Mouse (Mus musculus) heart, adult 2 months (tissue): ENCODE data around the gene Inpp5d. TPM values are rescaled to one million over a fixed set of nuclear protein-coding genes. Genes with fewer than 3 reads are reported as not detected.
A peak's percentile ranks its signal among the peaks of the same experiment; 100 is the strongest.

Experiments
- DNase-seq, 2 experiments: peaks; one replicate each; pipeline ENCODE4 v3.0.0; 2021
- H3K27ac ChIP-seq: fragments of 200-600 bp; 2 replicates; pipeline ENCODE4 v1.8.1; 2022
- H3K27me3 ChIP-seq: fragments of 200-500 bp; 2 replicates; pipeline ENCODE4 v1.6.1; 2012; ENCODE audit warnings: mild to moderate bottlenecking, low read length, inconsistent platforms, mixed read lengths; ENCODE audit not compliant: control insufficient read depth, insufficient read depth
- H3K36me3 ChIP-seq: fragments of 200-500 bp; 2 replicates; pipeline ENCODE4 v1.6.1; 2012; ENCODE audit warnings: low read length, inconsistent platforms; ENCODE audit not compliant: control insufficient read depth, insufficient read depth
- H3K4me1 ChIP-seq: fragments of 200-500 bp; 2 replicates; pipeline ENCODE4 v1.6.1; 2011; ENCODE audit warnings: low read length; ENCODE audit not compliant: control insufficient read depth, insufficient read depth
- H3K4me3 ChIP-seq: fragments of 200-600 bp; 2 replicates; pipeline ENCODE4 v1.8.1; 2022
- H3K79me2 ChIP-seq: fragments of 200-500 bp; replicated peaks from 2 replicates; pipeline ENCODE4 v1.6.1; 2012; ENCODE audit warnings: mild to moderate bottlenecking, inconsistent platforms, low read length, moderate library complexity, mixed read lengths; ENCODE audit not compliant: control insufficient read depth, insufficient read depth
- H3K9ac ChIP-seq: fragments of 200-500 bp; 2 replicates; pipeline ENCODE4 v1.6.1; 2012; ENCODE audit warnings: low read depth, mild to moderate bottlenecking, control low read depth, inconsistent platforms, low read length, mixed read lengths
- CTCF ChIP-seq: fragments of 200-600 bp; IDR thresholded peaks from 2 replicates; pipeline ENCODE4 v1.8.1; 2022; ENCODE audit warnings: antibody characterized with exemption, mild to moderate bottlenecking, moderate library complexity
- EP300 ChIP-seq: fragments of 200-500 bp; IDR thresholded peaks from 2 replicates; pipeline ENCODE4 v1.6.1; 2011; ENCODE audit warnings: low read depth, low read length, control low read depth; ENCODE audit not compliant: insufficient read depth
- POLR2A ChIP-seq: fragments of 200-500 bp; IDR thresholded peaks from 2 replicates; pipeline ENCODE4 v1.6.1; 2011; ENCODE audit warnings: mild to moderate bottlenecking, low read depth, low read length, control low read depth; ENCODE audit not compliant: insufficient read depth
- WGBS: fragments of 180-500 bp; shearing (Covaris S2); methylation state at CpG from one replicate; pipeline ENCODE4 v1.1.7; 2018; 5-methylcytosine and 5-hydroxymethylcytosine counted together
- intact Hi-C: fragments of 180-260 bp; cut with DNase I; formaldehyde crosslinking; loops from one replicate; pipeline ENCODE4 v1.15.1; 2025
- polyA plus RNA-seq: library from polyadenylated mRNA; depleted of rRNA; stranded (reverse); fragments of >200 nt; gene quantifications from 2 replicates; pipeline ENCODE4 v1.2.3, GENCODE M21; 2012
- total RNA-seq, 2 experiments: library from RNA; stranded (reverse); gene quantifications; 2 replicates each; pipeline ENCODE4 v1.2.3; 2021

The Inpp5d gene
- total and polyA plus RNA-seq, 3 experiments, result 13.2 to 13.8 (median 13.5) TPM

- Histone ChIP-seq H3K4me1 (peaks cover 10% of the 10 kb centered on the region), H3K27ac (peak overlapping the region; percentile 26), H3K79me2 (no peaks in the 10 kb centered on the region), H3K4me3 (no peak overlapping the region), H3K9ac (no peak overlapping the region), H3K27me3 (no peaks in the 10 kb centered on the region), H3K36me3 (no peaks in the 10 kb centered on the region)
- TF ChIP-seq CTCF, result no peak
- no peak for TF ChIP-seq POLR2A
- 0 out of 2 replicates have a peak, but pooled peaks have one; percentile 38 for TF ChIP-seq EP300
- peak; percentile 41 to 80 for DNase-seq
- WGBS, result 20% methylated on average over 2 of the region's 2 CpGs
- intact Hi-C loops, result no loop called here
These were observed 6.2 kb downstream of the Inpp5d start for GRCm38 (mm10) chr1:87626344-87626743.

GRCm38 (mm10) chr1:87628085-87628484 lies 8.0 kb downstream of the Inpp5d start:
- no peak for TF ChIP-seq EP300
- no peak for TF ChIP-seq POLR2A
- TF ChIP-seq CTCF, result no peak
- no peaks in the 10 kb centered on the region for H3K36me3 ChIP-seq
- WGBS, result 36% methylated on average over 2 of the region's 2 CpGs
- H3K27ac ChIP-seq, result no peak overlapping the region
- H3K79me2 ChIP-seq, result no peaks in the 10 kb centered on the region
- peaks cover 8% of the 10 kb centered on the region for H3K4me1 ChIP-seq
- no peaks in the 10 kb centered on the region for H3K27me3 ChIP-seq
- H3K9ac ChIP-seq, result no peak overlapping the region
- intact Hi-C loops, result no loop called here
- no peak for DNase-seq
- H3K4me3 ChIP-seq, result no peak overlapping the region

GRCm38 (mm10) chr1:87631584-87631983 lies 11.5 kb downstream of the Inpp5d start:
- no peak for TF ChIP-seq EP300
- no peak overlapping the region for H3K4me3 ChIP-seq
- H3K36me3 ChIP-seq, result no peaks in the 10 kb centered on the region
- no peak overlapping the region for H3K9ac ChIP-seq
- WGBS, result 58% methylated on average over 10 of the region's 10 CpGs
- H3K4me1 ChIP-seq, result peaks cover 3% of the 10 kb centered on the region
- peaks cover 2% of the 10 kb centered on the region; the same call in 1 of the 2 replicates for H3K27me3 ChIP-seq
- no peak overlapping the region for H3K27ac ChIP-seq
- DNase-seq, result no peak
- H3K79me2 ChIP-seq, result no peaks in the 10 kb centered on the region
- intact Hi-C loops, result no loop called here

GRCm38 (mm10) chr1:87632163-87632562 lies 12.1 kb downstream of the Inpp5d start:
- no peak for DNase-seq
- Histone ChIP-seq H3K27me3 (peaks cover 2% of the 10 kb centered on the region; the same call in 1 of the 2 replicates), H3K27ac (no peak overlapping the region), H3K9ac (no peak overlapping the region), H3K36me3 (no peaks in the 10 kb centered on the region), H3K79me2 (no peaks in the 10 kb centered on the region), H3K4me1 (peaks cover under 1% of the 10 kb centered on the region), H3K4me3 (no peak overlapping the region)
- intact Hi-C loops, result no loop called here
- WGBS, result 49% methylated on average over 6 of the region's 6 CpGs
- no peak for TF ChIP-seq POLR2A
- no peak for TF ChIP-seq CTCF
- no peak for TF ChIP-seq EP300

GRCm38 (mm10) chr1:87636716-87637117 lies 16.6 kb downstream of the Inpp5d start:
- no peaks in the 10 kb centered on the region for H3K36me3 ChIP-seq
- intact Hi-C loops, result no loop called here
- no peak overlapping the region for H3K27ac ChIP-seq
- H3K4me3 ChIP-seq, result no peak overlapping the region
- no peak for TF ChIP-seq CTCF
- TF ChIP-seq EP300, result no peak
- no peak for TF ChIP-seq POLR2A
- no peaks in the 10 kb centered on the region for H3K79me2 ChIP-seq
- no peak overlapping the region for H3K9ac ChIP-seq
- WGBS, result 90% methylated on average over 12 of the region's 12 CpGs
- no peak for DNase-seq
- peaks cover 7% of the 10 kb centered on the region for H3K4me1 ChIP-seq
- H3K27me3 ChIP-seq, result peaks cover 2% of the 10 kb centered on the region; the same call in 1 of the 2 replicates

GRCm38 (mm10) chr1:87637121-87637877 lies 17.2 kb downstream of the Inpp5d start:
- WGBS, result 87% methylated on average over 4 of the region's 4 CpGs
- no peak overlapping the region for H3K27ac ChIP-seq
- DNase-seq, result peak in 1 of 2 experiments; percentile 37
- H3K27me3 ChIP-seq, result peaks cover 2% of the 10 kb centered on the region; the same call in 1 of the 2 replicates
- H3K4me1 ChIP-seq, result peaks cover 7% of the 10 kb centered on the region
- H3K36me3 ChIP-seq, result no peaks in the 10 kb centered on the region
- no peak overlapping the region for H3K4me3 ChIP-seq
- H3K79me2 ChIP-seq, result no peaks in the 10 kb centered on the region
- TF ChIP-seq CTCF, result no peak
- no peak for TF ChIP-seq POLR2A
- TF ChIP-seq EP300, result no peak
- intact Hi-C loops, result no loop called here
- no peak overlapping the region for H3K9ac ChIP-seq
